Mouse (Mus musculus): ENCODE measurements at regions not wholly inside any gene's neighbourhood (a gene's known extent, or its start where the extent isn't known, plus 50 kb on each side); places are given as distances from the start of the nearest gene placed in this dataset.
A peak's percentile ranks its signal among the peaks of the same experiment; 100 is the strongest.

GRCm38 (mm10) chr7:129819651-129820050 is 228.0 kb downstream of the Wdr11 start:
- DNase-seq: no peak

GRCm38 (mm10) chr7:129828970-129829369 is 237.3 kb downstream of the Wdr11 start:
- DNase-seq: no peak

- no peak for DNase-seq
Measured at GRCm38 (mm10) chr7:129832830-129833229, 241.2 kb downstream of the Wdr11 start.

- DNase-seq: no peak
Measured at GRCm38 (mm10) chr7:129842303-129843122, 250.8 kb downstream of the Wdr11 start.

GRCm38 (mm10) chr7:129847136-129847535 is 255.5 kb downstream of the Wdr11 start:
- no peak for DNase-seq

- DNase-seq: no peak
Measured at GRCm38 (mm10) chr7:129853596-129853995, 261.9 kb downstream of the Wdr11 start.

- DNase-seq: no peak
Measured at GRCm38 (mm10) chr7:129854942-129855341, 263.3 kb downstream of the Wdr11 start.

- no peak for DNase-seq
Measured at GRCm38 (mm10) chr7:129862966-129863365, 271.3 kb downstream of the Wdr11 start.

- DNase-seq: no peak
Measured at GRCm38 (mm10) chr7:129865536-129865935, 273.9 kb downstream of the Wdr11 start.

GRCm38 (mm10) chr7:129872208-129872790 is 280.6 kb downstream of the Wdr11 start:
- DNase-seq: no peak

GRCm38 (mm10) chr7:129876202-129876851 is 284.7 kb downstream of the Wdr11 start:
- DNase-seq: no peak

- no peak for DNase-seq
Measured at GRCm38 (mm10) chr7:129876852-129877223, 285.2 kb downstream of the Wdr11 start.

- no peak for DNase-seq
Measured at GRCm38 (mm10) chr7:129896291-129896690, 304.6 kb downstream of the Wdr11 start.

GRCm38 (mm10) chr7:129897511-129897910 is 305.8 kb downstream of the Wdr11 start:
- DNase-seq: no peak

- DNase-seq: no peak
Measured at GRCm38 (mm10) chr7:129902256-129902655, 310.6 kb downstream of the Wdr11 start.

GRCm38 (mm10) chr7:129903126-129903525 is 311.5 kb downstream of the Wdr11 start:
- DNase-seq: no peak

GRCm38 (mm10) chr7:129906131-129906530 is 314.5 kb downstream of the Wdr11 start:
- DNase-seq: no peak

- no peak for DNase-seq
Measured at GRCm38 (mm10) chr7:129908826-129909225, 317.2 kb downstream of the Wdr11 start.

- no peak for DNase-seq
Measured at GRCm38 (mm10) chr7:129909730-129910129, 318.1 kb downstream of the Wdr11 start.

GRCm38 (mm10) chr7:129910826-129911225 is 319.2 kb downstream of the Wdr11 start:
- no peak for DNase-seq

GRCm38 (mm10) chr7:129914871-129915270 is 323.2 kb downstream of the Wdr11 start:
- DNase-seq: no peak

GRCm38 (mm10) chr7:129918240-129919200 is 326.9 kb downstream of the Wdr11 start:
- peak; percentile 43 to 47 for DNase-seq

GRCm38 (mm10) chr7:129922291-129922690 is 330.6 kb downstream of the Wdr11 start:
- DNase-seq: no peak

All from cerebellum, postnatal 36 days (tissue).